Mouse (Mus musculus) bone marrow macrophage, adult 2 months (primary cell): Measurements from ENCODE around the gene Bag2. TPM values are rescaled to one million over a fixed set of nuclear protein-coding genes. Genes with fewer than 3 reads are reported as not detected.

Experiments
- H3K27ac ChIP-seq: 2 replicates; pipeline ENCODE4 v1.5.1; 2012; ENCODE audit warnings: low read depth, low read length; ENCODE audit not compliant: insufficient read depth
- H3K4me1 ChIP-seq: 2 replicates; pipeline ENCODE4 v1.6.1; 2012; ENCODE audit warnings: low read length; ENCODE audit not compliant: control insufficient read depth, insufficient read depth
- H3K4me3 ChIP-seq: 2 replicates; pipeline ENCODE4 v1.5.1; 2012; ENCODE audit warnings: mild to moderate bottlenecking, low read length, moderate library complexity; ENCODE audit not compliant: insufficient read depth
- CTCF ChIP-seq: IDR thresholded peaks from 2 replicates; pipeline ENCODE4 v1.5.1; 2012; ENCODE audit warnings: low read depth, mild to moderate bottlenecking, low read length, moderate library complexity
- POLR2A ChIP-seq: IDR thresholded peaks from 2 replicates; pipeline ENCODE4 v1.6.1; 2012; ENCODE audit warnings: mild to moderate bottlenecking, low read depth, low read length, borderline replicate concordance
- polyA plus RNA-seq: library from polyadenylated mRNA; stranded (reverse); fragments of >200 nt; gene quantifications from 2 replicates; pipeline ENCODE4 v1.2.4, GENCODE M21; 2012; ENCODE audit not compliant: missing spikeins, insufficient read depth, insufficient read length

The Bag2 gene
- polyA plus RNA-seq, 1 experiment, result 1.1 TPM

- Histone ChIP-seq H3K27ac (no peak overlapping the region), H3K4me1 (no peaks in the 10 kb centered on the region), H3K4me3 (no peak overlapping the region)
- no peak for TF ChIP-seq POLR2A
- TF ChIP-seq CTCF, result no peak
These were observed 48.0 kb downstream of the Bag2 start for GRCm38 (mm10) chr1:33709615-33710014.

DNA sequence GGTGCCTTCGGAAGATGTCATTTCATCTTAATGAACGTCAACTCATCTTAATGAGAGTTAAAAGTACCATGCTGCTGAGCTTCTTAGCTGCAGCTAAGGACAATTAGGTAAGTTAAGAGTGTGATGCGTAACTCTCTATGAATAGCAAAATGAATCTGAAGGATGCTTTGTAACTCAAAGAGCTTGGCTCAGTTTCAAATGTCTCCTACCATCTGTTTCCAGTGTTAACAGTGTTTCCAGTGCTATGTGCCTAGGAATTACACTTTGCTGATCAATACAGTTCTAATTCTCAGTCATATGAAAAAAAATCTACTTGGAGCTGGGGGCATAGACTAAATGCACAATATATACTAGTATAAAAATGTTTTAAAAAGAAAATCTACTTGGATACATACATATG lies 56.4 kb downstream of the Bag2 start:
- H3K4me3 ChIP-seq, result no peak overlapping the region
- TF ChIP-seq CTCF (no peak), POLR2A (no peak)
- H3K4me1 ChIP-seq, result no peaks in the 10 kb centered on the region
- no peak overlapping the region for H3K27ac ChIP-seq

- Histone ChIP-seq H3K27ac (no peak overlapping the region), H3K4me1 (no peaks in the 10 kb centered on the region), H3K4me3 (no peak overlapping the region)
- TF ChIP-seq CTCF, result no peak
These were observed 61.6 kb downstream of the Bag2 start for GRCm38 (mm10) chr1:33696016-33696415.

Other genes starting within 250 kb of the Bag2 start
- 12.6 and 15.6 TPM in 2 replicates for gene Prim2, start 88.0 kb downstream of the Bag2 start, polyA plus RNA-seq
- 5.1 and 6.4 TPM in 2 replicates for gene Rab23, start 37.9 kb downstream of the Bag2 start, polyA plus RNA-seq
- gene Zfp451, start 56.8 kb upstream of the Bag2 start, polyA plus RNA-seq, result 19.9 and 23.1 TPM in 2 replicates
- gene Bend6, start 150.0 kb upstream of the Bag2 start, polyA plus RNA-seq, result 0.42 and 1.2 TPM in 2 replicates
- gene Dst, start 150.4 kb upstream of the Bag2 start, polyA plus RNA-seq, result 8.0 and 8.5 TPM in 2 replicates